Mouse (Mus musculus): Measurements from ENCODE around the gene Avl9. TPM values are rescaled to one million over a fixed set of nuclear protein-coding genes. Genes with fewer than 3 reads are reported as not detected.

Gene Avl9
- polyA plus RNA-seq, 1 experiment from 2014 or later = 8.1 TPM

DNA sequence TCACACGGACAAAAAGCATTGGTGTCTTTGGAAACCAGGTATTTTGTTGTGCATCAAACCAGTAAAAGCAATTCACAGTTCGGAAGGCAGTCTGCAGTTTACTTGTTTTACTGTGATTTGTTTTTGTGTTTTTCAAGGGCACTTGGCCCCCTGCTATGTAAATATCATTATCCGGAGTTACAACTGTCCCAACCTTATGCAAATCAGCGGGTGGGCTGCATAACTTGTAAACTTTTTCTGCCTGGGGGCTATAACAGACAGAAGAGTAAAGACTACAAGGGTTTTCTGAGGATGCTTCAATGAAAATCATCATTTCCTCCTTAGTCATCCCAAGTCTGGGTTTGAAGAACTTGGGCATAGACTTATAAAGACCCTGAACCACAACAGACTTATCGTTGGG is 64.9 kb downstream of the Avl9 start:
- ATAC-seq (ENCODE audit: low FRiP score, low TSS enrichment) (no peak), DNase-seq (ENCODE audit: low spot score) (no peak)
- Histone ChIP-seq H3K4me2 (replicated peaks; ENCODE audit: low read depth) (no peak overlapping the region), H3K9ac (ENCODE audit: low read length) (no peak overlapping the region), H3K27me3 (ENCODE audit: control insufficient read depth, insufficient read depth, low read length) (no peaks in the 10 kb centered on the region), H3K27ac (replicated peaks) (no peak overlapping the region), H3K4me3 (ENCODE audit: low read depth, low read length) (no peak overlapping the region), H3K36me3 (ENCODE audit: control insufficient read depth, insufficient read depth, low read length) (peaks cover 14% of the 10 kb centered on the region), H3K9me3 (ENCODE audit: control insufficient read depth, low read length) (no peaks in the 10 kb centered on the region), H3K4me1 (replicated peaks; ENCODE audit: control insufficient read depth, insufficient read depth) (no peaks in the 10 kb centered on the region)
- WGBS = 95% methylated on average over 5 of the region's 5 CpGs
- TF ChIP-seq CTCF (IDR thresholded peaks at IDR 0.05; ENCODE audit: low read depth) (no peak), EP300 (optimal IDR thresholded peaks at IDR 0.05) (no peak)

DNA sequence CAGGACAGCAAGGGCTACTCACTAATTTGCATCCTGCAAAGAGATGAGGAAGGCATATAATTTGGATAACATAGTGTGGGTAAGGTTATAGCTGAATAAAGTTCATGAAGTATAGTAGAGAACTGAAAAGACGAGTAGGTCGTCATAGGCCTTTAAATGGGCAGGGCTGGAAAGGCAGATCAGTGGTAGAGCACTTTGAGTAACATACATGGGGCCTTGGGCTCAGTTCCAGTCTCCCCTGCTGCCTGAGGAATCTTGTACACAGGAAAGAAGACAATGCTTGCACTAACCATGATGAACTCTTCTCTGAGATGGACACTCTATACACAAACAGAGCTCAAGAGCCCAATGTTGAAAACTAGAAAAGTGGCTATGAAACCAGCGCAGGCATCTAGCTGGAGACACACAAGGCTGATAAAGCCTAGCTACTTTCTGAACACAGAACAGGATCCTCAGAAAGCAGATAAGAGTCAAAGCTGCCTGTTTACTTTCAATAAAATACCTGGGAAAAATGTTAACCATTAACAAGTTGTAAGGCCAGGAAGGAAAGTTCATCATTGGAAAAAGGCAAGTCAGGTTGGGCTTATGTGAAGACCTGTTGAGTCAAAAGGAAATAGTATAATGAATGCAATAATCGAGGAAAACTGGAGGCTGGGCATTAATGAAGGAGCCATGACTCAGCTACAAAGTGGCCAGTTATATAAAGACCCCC is 69.0 kb downstream of the Avl9 start:
- peak; percentile 73 for ATAC-seq (ENCODE audit: low FRiP score, low TSS enrichment)
- no peak overlapping the region; the same call in 1 of the 2 replicates for H3K27ac ChIP-seq (replicated peaks)
- peaks cover 11% of the 10 kb centered on the region for H3K36me3 ChIP-seq (ENCODE audit: control insufficient read depth, insufficient read depth, low read length)
- H3K27me3 ChIP-seq (ENCODE audit: control insufficient read depth, insufficient read depth, low read length) = no peaks in the 10 kb centered on the region
- 60% methylated on average over 4 of the region's 4 CpGs for WGBS
- TF ChIP-seq EP300 (optimal IDR thresholded peaks at IDR 0.05) (no peak), CTCF (IDR thresholded peaks at IDR 0.05; ENCODE audit: low read depth) (no peak)
- DNase-seq (ENCODE audit: low spot score) = no peak
- H3K9me3 ChIP-seq (ENCODE audit: control insufficient read depth, low read length) = no peaks in the 10 kb centered on the region
- H3K4me2 ChIP-seq (replicated peaks; ENCODE audit: low read depth) = no peak overlapping the region
- no peak overlapping the region for H3K4me3 ChIP-seq (ENCODE audit: low read depth, low read length)
- no peaks in the 10 kb centered on the region for H3K4me1 ChIP-seq (replicated peaks; ENCODE audit: control insufficient read depth, insufficient read depth)
- H3K9ac ChIP-seq (ENCODE audit: low read length) = no peak overlapping the region

DNA sequence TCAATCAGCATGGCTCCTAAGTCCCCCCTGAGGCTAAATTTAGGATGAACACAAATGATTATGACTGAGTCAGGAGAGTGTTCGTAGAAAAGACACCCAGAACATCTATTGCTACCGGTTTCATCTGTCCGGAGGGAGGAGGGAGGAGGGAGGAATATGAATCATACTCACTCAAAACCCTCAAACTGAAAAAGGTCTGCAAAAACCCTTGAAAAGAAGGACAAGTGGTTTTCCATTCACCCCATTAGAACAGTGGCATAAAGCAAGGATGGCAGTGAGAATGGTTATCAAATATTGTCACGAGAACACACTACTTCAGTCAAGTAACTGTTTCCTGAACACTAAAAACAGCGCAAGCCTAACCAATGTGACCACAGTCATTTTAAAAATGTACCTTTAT is 70.4 kb downstream of the Avl9 start:
- H3K9me3 ChIP-seq (ENCODE audit: control insufficient read depth, low read length) = no peaks in the 10 kb centered on the region
- no peak overlapping the region for H3K4me2 ChIP-seq (replicated peaks; ENCODE audit: low read depth)
- TF ChIP-seq EP300 (optimal IDR thresholded peaks at IDR 0.05) = no peak
- no peak for TF ChIP-seq CTCF (IDR thresholded peaks at IDR 0.05; ENCODE audit: low read depth)
- H3K4me3 ChIP-seq (ENCODE audit: low read depth, low read length) = no peak overlapping the region
- ATAC-seq (ENCODE audit: low FRiP score, low TSS enrichment) (no peak), DNase-seq (ENCODE audit: low spot score) (no peak)
- no peaks in the 10 kb centered on the region for H3K4me1 ChIP-seq (replicated peaks; ENCODE audit: control insufficient read depth, insufficient read depth)
- no peak overlapping the region; the same call in 1 of the 2 replicates for H3K27ac ChIP-seq (replicated peaks)
- no peaks in the 10 kb centered on the region for H3K27me3 ChIP-seq (ENCODE audit: control insufficient read depth, insufficient read depth, low read length)
- H3K36me3 ChIP-seq (ENCODE audit: control insufficient read depth, insufficient read depth, low read length) = 0 out of 2 replicates have a peak, but pooled peaks cover 2% of the 10 kb centered on the region
- WGBS = 61% methylated on average over 5 of the region's 5 CpGs
- no peak overlapping the region for H3K9ac ChIP-seq (ENCODE audit: low read length)

DNA sequence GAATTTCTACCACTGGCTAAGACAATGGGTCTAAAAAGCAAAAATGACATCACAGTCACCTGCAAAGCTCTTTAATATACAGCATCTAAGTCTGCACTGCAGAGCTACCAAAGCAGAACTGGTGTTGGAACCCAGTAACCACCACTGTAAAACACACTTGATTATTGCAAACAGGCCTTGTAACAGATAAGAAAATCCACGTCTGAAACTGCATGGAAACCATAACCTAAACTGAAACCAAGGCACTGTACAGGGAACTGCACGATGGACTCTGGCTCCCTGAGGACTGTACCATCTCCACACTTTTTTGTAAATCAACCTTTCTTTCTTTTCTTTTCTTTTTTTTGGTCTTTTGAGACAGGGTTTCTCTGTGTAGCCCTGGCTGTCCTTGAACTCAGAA is 73.0 kb downstream of the Avl9 start:
- TF ChIP-seq CTCF (IDR thresholded peaks at IDR 0.05; ENCODE audit: low read depth) (no peak), EP300 (optimal IDR thresholded peaks at IDR 0.05) (no peak)
- H3K27me3 ChIP-seq (ENCODE audit: control insufficient read depth, insufficient read depth, low read length) = no peaks in the 10 kb centered on the region
- ATAC-seq (ENCODE audit: low FRiP score, low TSS enrichment) (no peak), DNase-seq (ENCODE audit: low spot score) (no peak)
- H3K4me2 ChIP-seq (replicated peaks; ENCODE audit: low read depth) = no peak overlapping the region
- WGBS = 81% methylated on average over 2 of the region's 2 CpGs
- H3K27ac ChIP-seq (replicated peaks) = no peak overlapping the region
- H3K4me1 ChIP-seq (replicated peaks; ENCODE audit: control insufficient read depth, insufficient read depth) = no peaks in the 10 kb centered on the region
- H3K4me3 ChIP-seq (ENCODE audit: low read depth, low read length) = no peak overlapping the region
- H3K9ac ChIP-seq (ENCODE audit: low read length) = no peak overlapping the region
- no peaks in the 10 kb centered on the region; the same call in 1 of the 2 replicates for H3K36me3 ChIP-seq (ENCODE audit: control insufficient read depth, insufficient read depth, low read length)
- no peaks in the 10 kb centered on the region for H3K9me3 ChIP-seq (ENCODE audit: control insufficient read depth, low read length)

DNA sequence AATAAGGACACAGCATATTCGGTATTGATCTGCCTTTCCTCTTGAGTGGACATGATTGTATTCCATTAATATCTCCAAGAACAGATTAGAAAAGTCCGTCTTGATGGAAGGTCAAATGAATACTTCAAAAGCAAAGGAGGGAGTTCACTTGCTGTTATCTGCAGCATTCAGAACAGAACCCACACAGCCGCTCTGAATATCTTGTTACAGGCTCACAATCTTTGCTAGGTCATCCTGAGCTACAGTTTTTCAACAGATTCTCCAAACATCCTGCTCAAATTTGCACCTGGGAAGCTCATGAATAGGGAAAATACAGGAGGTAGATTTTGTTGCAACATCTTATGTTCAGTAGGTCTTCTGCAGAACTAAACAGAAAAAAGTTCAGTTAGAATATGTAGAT is 74.6 kb downstream of the Avl9 start:
- no peak for DNase-seq (ENCODE audit: low spot score)
- H3K4me3 ChIP-seq (ENCODE audit: low read depth, low read length) = no peak overlapping the region
- 61% methylated on average over 3 of the region's 3 CpGs for WGBS
- no peak overlapping the region for H3K4me2 ChIP-seq (replicated peaks; ENCODE audit: low read depth)
- H3K9ac ChIP-seq (ENCODE audit: low read length) = no peak overlapping the region
- ATAC-seq (ENCODE audit: low FRiP score, low TSS enrichment) = no peak
- no peaks in the 10 kb centered on the region for H3K9me3 ChIP-seq (ENCODE audit: control insufficient read depth, low read length)
- H3K27ac ChIP-seq (replicated peaks) = no peak overlapping the region
- TF ChIP-seq EP300 (optimal IDR thresholded peaks at IDR 0.05) = no peak
- TF ChIP-seq CTCF (IDR thresholded peaks at IDR 0.05; ENCODE audit: low read depth) = no peak
- H3K4me1 ChIP-seq (replicated peaks; ENCODE audit: control insufficient read depth, insufficient read depth) = no peaks in the 10 kb centered on the region
- H3K27me3 ChIP-seq (ENCODE audit: control insufficient read depth, insufficient read depth, low read length) = no peaks in the 10 kb centered on the region
- H3K36me3 ChIP-seq (ENCODE audit: control insufficient read depth, insufficient read depth, low read length) = no peaks in the 10 kb centered on the region; the same call in 1 of the 2 replicates

DNA sequence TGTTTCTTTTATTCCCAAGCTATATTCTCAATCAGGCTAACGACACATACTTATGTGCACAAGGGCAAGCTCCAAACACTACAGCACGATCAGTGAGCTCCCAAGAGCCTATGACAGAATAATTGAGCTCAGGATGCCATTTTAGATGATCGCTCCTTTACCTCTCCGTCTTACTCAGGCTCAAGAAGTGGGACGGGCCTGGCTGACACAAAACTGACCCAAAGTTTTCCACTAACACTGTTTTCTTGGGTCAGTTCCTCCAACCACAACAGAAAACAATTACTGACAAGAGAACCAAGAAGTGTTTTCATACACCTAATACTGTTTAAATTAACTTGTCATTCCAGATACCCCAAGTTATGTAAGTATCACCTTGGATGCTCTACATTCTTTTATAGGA is 80.1 kb downstream of the Avl9 start:
- Histone ChIP-seq H3K27me3 (ENCODE audit: control insufficient read depth, insufficient read depth, low read length) (no peaks in the 10 kb centered on the region), H3K36me3 (ENCODE audit: control insufficient read depth, insufficient read depth, low read length) (no peaks in the 10 kb centered on the region; the same call in 1 of the 2 replicates), H3K9ac (ENCODE audit: low read length) (no peak overlapping the region), H3K4me2 (replicated peaks; ENCODE audit: low read depth) (peak overlapping the region; percentile 77), H3K4me3 (ENCODE audit: low read depth, low read length) (no peak overlapping the region), H3K4me1 (replicated peaks; ENCODE audit: control insufficient read depth, insufficient read depth) (0 out of 2 replicates have a peak, but pooled peaks cover 4% of the 10 kb centered on the region), H3K9me3 (ENCODE audit: control insufficient read depth, low read length) (no peaks in the 10 kb centered on the region), H3K27ac (replicated peaks) (no peak overlapping the region)
- 80% methylated on average over 5 of the region's 5 CpGs for WGBS
- ATAC-seq (ENCODE audit: low FRiP score, low TSS enrichment) (no peak), DNase-seq (ENCODE audit: low spot score) (no peak)
- TF ChIP-seq EP300 (optimal IDR thresholded peaks at IDR 0.05) (no peak), CTCF (IDR thresholded peaks at IDR 0.05; ENCODE audit: low read depth) (no peak)
